Mouse (Mus musculus) pancreas, adult 10 weeks (tissue): ENCODE measurements around the gene Alyref. TPM values are rescaled to one million over a fixed set of nuclear protein-coding genes. Genes with fewer than 3 reads are reported as not detected.

Source experiments
- polyA plus RNA-seq: library from polyadenylated mRNA; stranded (reverse); fragments of 350-450 nt; fragmentation: Illumina TruSeq; extraction: RNeasy Lipid Tissue Mini Kit (QIAGEN cat#74804); gene quantifications from one replicate; pipeline ENCODE4 v1.2.3, GENCODE M21; 2015; ENCODE audit warnings: low read depth, low replicate concordance; ENCODE audit not compliant: insufficient read depth

The Alyref gene
- polyA plus RNA-seq, result 13.4 TPM

GRCm38 (mm10) chr11:120598283-120598989 lies at the start of gene Alyref, which contains the start of gene Anapc11:
TSS of gene Alyref (minus strand) at chr11:120598365.
TSS of gene Anapc11 (plus strand) at chr11:120598421.

GRCm38 (mm10) chr11:120643601-120643987 lies 45.4 kb upstream of the Alyref start, which contains the start of gene Pycr1:
TSS of gene Pycr1 (minus strand) at chr11:120643769.

GRCm38 (mm10) chr11:120633520-120634343 lies 35.6 kb upstream of the Alyref start, which contains the start of gene Mafg:
TSS of gene Mafg (minus strand) at chr11:120633600.

GRCm38 (mm10) chr11:120625152-120625775 lies 27.1 kb upstream of the Alyref start, which contains the start of gene Sirt7:
TSS of gene Sirt7 (minus strand) at chr11:120625240.

GRCm38 (mm10) chr11:120617519-120618112 lies 19.5 kb upstream of the Alyref start, which contains the start of gene Pcyt2:
TSS of gene Pcyt2 (minus strand) at chr11:120617936.

GRCm38 (mm10) chr11:120608241-120609034 lies 10.3 kb upstream of the Alyref start, which contains the start of gene Npb:
TSS of gene Npb (plus strand) at chr11:120608477.

GRCm38 (mm10) chr11:120581490-120582267 lies 16.5 kb downstream of the Alyref start, which contains the start of gene Arhgdia:
TSS of gene Arhgdia (minus strand) at chr11:120581624.

GRCm38 (mm10) chr11:120572752-120573584 lies 25.2 kb downstream of the Alyref start, which contains the start of gene P4hb:
TSS of gene P4hb (minus strand) at chr11:120573253.

GRCm38 (mm10) chr11:120550810-120551440 lies 47.2 kb downstream of the Alyref start, which contains the start of gene Ppp1r27:
TSS of gene Ppp1r27 (minus strand) at chr11:120551132.

GRCm38 (mm10) chr11:120549168-120549945 lies 48.8 kb downstream of the Alyref start, which contains the start of gene Mcrip1:
TSS of gene Mcrip1 (minus strand) at chr11:120549727.

Other genes starting within 250 kb of the Alyref start
- gene Actg1, start 249.8 kb downstream of the Alyref start, polyA plus RNA-seq, result 280 TPM
- not detected for gene Fscn2, start 236.8 kb downstream of the Alyref start, polyA plus RNA-seq
- gene Faap100, start 219.6 kb downstream of the Alyref start, polyA plus RNA-seq, result 5.7 TPM
- gene Nploc4, start 160.7 kb downstream of the Alyref start, polyA plus RNA-seq, result 10.3 TPM
- gene Tspan10, start 155.7 kb downstream of the Alyref start, polyA plus RNA-seq, result not detected
- gene Pde6g, start 144.9 kb downstream of the Alyref start, polyA plus RNA-seq, result 1.3 TPM
- 2.7 TPM for gene Oxld1, start 140.3 kb downstream of the Alyref start, polyA plus RNA-seq
- gene Ccdc137, start 140.2 kb downstream of the Alyref start, polyA plus RNA-seq, result 10.5 TPM
- 5.2 TPM for gene Arl16, start 130.8 kb downstream of the Alyref start, polyA plus RNA-seq
- 19.4 TPM for gene Mrpl12, start 113.8 kb downstream of the Alyref start, polyA plus RNA-seq
- 11.5 TPM for gene Slc25a10, start 106.5 kb downstream of the Alyref start, polyA plus RNA-seq
- 2.1 TPM for gene Gcgr, start 67.7 kb downstream of the Alyref start, polyA plus RNA-seq
- 27.1 TPM for gene Mcrip1, start 48.6 kb downstream of the Alyref start, polyA plus RNA-seq
- not detected for gene Ppp1r27, start 47.2 kb downstream of the Alyref start, polyA plus RNA-seq
- gene P4hb, start 25.1 kb downstream of the Alyref start, polyA plus RNA-seq, result 636 TPM
- 79.0 TPM for gene Arhgdia, start 16.7 kb downstream of the Alyref start, polyA plus RNA-seq
- 11.9 TPM for gene Anapc11, start 56 bp upstream of the Alyref start, polyA plus RNA-seq
- not detected for gene Npb, start 10.1 kb upstream of the Alyref start, polyA plus RNA-seq
- gene Pcyt2, start 19.6 kb upstream of the Alyref start, polyA plus RNA-seq, result 38.6 TPM
- gene Sirt7, start 26.9 kb upstream of the Alyref start, polyA plus RNA-seq, result 19.3 TPM
- gene Mafg, start 35.2 kb upstream of the Alyref start, polyA plus RNA-seq, result 11.0 TPM
- 24.5 TPM for gene Pycr1, start 45.4 kb upstream of the Alyref start, polyA plus RNA-seq
- 1.4 TPM for gene Myadml2, start 49.8 kb upstream of the Alyref start, polyA plus RNA-seq
- 0.81 TPM for gene Notum, start 62.8 kb upstream of the Alyref start, polyA plus RNA-seq
- gene Aspscr1, start 74.6 kb upstream of the Alyref start, polyA plus RNA-seq, result 29.7 TPM
- 30.4 TPM for gene Cenpx, start 115.4 kb upstream of the Alyref start, polyA plus RNA-seq
- 37.8 TPM for gene Lrrc45, start 115.6 kb upstream of the Alyref start, polyA plus RNA-seq
- gene Rac3, start 123.1 kb upstream of the Alyref start, polyA plus RNA-seq, result 6.0 TPM
- 12.0 TPM for gene Dcxr, start 128.9 kb upstream of the Alyref start, polyA plus RNA-seq
- 26.0 TPM for gene Cbr2, start 133.7 kb upstream of the Alyref start, polyA plus RNA-seq
- gene Hmga1b, start 164.4 kb upstream of the Alyref start, polyA plus RNA-seq, result not detected
- 22.7 TPM for gene Rfng, start 185.8 kb upstream of the Alyref start, polyA plus RNA-seq
- 35.2 TPM for gene Gps1, start 185.9 kb upstream of the Alyref start, polyA plus RNA-seq
- 25.3 TPM for gene Dus1l, start 198.0 kb upstream of the Alyref start, polyA plus RNA-seq
- gene Fasn, start 226.2 kb upstream of the Alyref start, polyA plus RNA-seq, result 22.9 TPM